Mouse (Mus musculus): ENCODE measurements at regions not wholly inside any gene's neighbourhood (a gene's known extent, or its start where the extent isn't known, plus 50 kb on each side); places are given as distances from the start of the nearest gene placed in this dataset.
A peak's percentile ranks its signal among the peaks of the same experiment; 100 is the strongest.

GRCm38 (mm10) chr1:157669626-157670025 lies 163.1 kb downstream of the Sec16b start:
- H3K36me3 ChIP-seq (replicated peaks) = no peaks in the 10 kb centered on the region
- H3K4me1 ChIP-seq (ENCODE audit: insufficient read depth, low read depth, low read length) = no peaks in the 10 kb centered on the region
- no peak overlapping the region for H3K4me3 ChIP-seq (ENCODE audit: low read depth, low read length)
- ATAC-seq (ENCODE audit: extremely low read depth, insufficient number of reproducible peaks, low FRiP score, poor library complexity, severe bottlenecking) (no peak), DNase-seq (ENCODE audit: low spot score) (no peak)
- no peak for TF ChIP-seq GATA2 (IDR thresholded peaks at IDR 0.05; ENCODE audit: borderline replicate concordance, low read depth, low read length)
- no peak for TF ChIP-seq POLR2AphosphoS5 (IDR thresholded peaks at IDR 0.05; ENCODE audit: insufficient replicate concordance, low read depth, low read length)
- TF ChIP-seq TAL1 (conservative IDR thresholded peaks at IDR 0.05; ENCODE audit: low read depth, low read length) = no peak
- TF ChIP-seq CTCF (IDR thresholded peaks at IDR 0.05; ENCODE audit: low read depth, low read length) = no peak
- no peak for TF ChIP-seq GATA1 (IDR thresholded peaks at IDR 0.05; ENCODE audit: borderline replicate concordance, low read length)
- H3K27me3 ChIP-seq (ENCODE audit: insufficient read depth, low read length) = no peaks in the 10 kb centered on the region
- H3K9me3 ChIP-seq (replicated peaks) = peaks cover 3% of the 10 kb centered on the region; the same call in 1 of the 2 replicates

- H3K27me3 ChIP-seq (ENCODE audit: insufficient read depth, low read length) = no peaks in the 10 kb centered on the region
- TF ChIP-seq POLR2AphosphoS5 (IDR thresholded peaks at IDR 0.05; ENCODE audit: insufficient replicate concordance, low read depth, low read length) (no peak), GATA1 (IDR thresholded peaks at IDR 0.05; ENCODE audit: borderline replicate concordance, low read length) (no peak), TAL1 (conservative IDR thresholded peaks at IDR 0.05; ENCODE audit: low read depth, low read length) (no peak), GATA2 (IDR thresholded peaks at IDR 0.05; ENCODE audit: borderline replicate concordance, low read depth, low read length) (no peak), CTCF (IDR thresholded peaks at IDR 0.05; ENCODE audit: low read depth, low read length) (no peak)
- no peaks in the 10 kb centered on the region for H3K4me1 ChIP-seq (ENCODE audit: insufficient read depth, low read depth, low read length)
- no peak overlapping the region for H3K4me3 ChIP-seq (ENCODE audit: low read depth, low read length)
- DNase-seq (ENCODE audit: low spot score) = no peak
- H3K9me3 ChIP-seq (replicated peaks) = peaks cover 2% of the 10 kb centered on the region; the same call in 1 of the 2 replicates
- H3K36me3 ChIP-seq (replicated peaks) = no peaks in the 10 kb centered on the region
- no peak for ATAC-seq (ENCODE audit: extremely low read depth, insufficient number of reproducible peaks, low FRiP score, poor library complexity, severe bottlenecking)
Observed at GRCm38 (mm10) chr1:157684356-157684755, 177.8 kb downstream of the Sec16b start.

- Histone ChIP-seq H3K4me1 (ENCODE audit: insufficient read depth, low read depth, low read length) (peaks cover 5% of the 10 kb centered on the region; the same call in 1 of the 2 replicates), H3K4me3 (ENCODE audit: low read depth, low read length) (no peak overlapping the region), H3K27me3 (ENCODE audit: insufficient read depth, low read length) (no peaks in the 10 kb centered on the region), H3K36me3 (replicated peaks) (no peaks in the 10 kb centered on the region), H3K9me3 (replicated peaks) (peaks cover 4% of the 10 kb centered on the region)
- ATAC-seq (ENCODE audit: extremely low read depth, insufficient number of reproducible peaks, low FRiP score, poor library complexity, severe bottlenecking) (peak; percentile 57), DNase-seq (ENCODE audit: low spot score) (no peak)
- no peak for TF ChIP-seq CTCF (IDR thresholded peaks at IDR 0.05; ENCODE audit: low read depth, low read length)
- TF ChIP-seq GATA1 (IDR thresholded peaks at IDR 0.05; ENCODE audit: borderline replicate concordance, low read length) = no peak
- peak; percentile 69 for TF ChIP-seq TAL1 (conservative IDR thresholded peaks at IDR 0.05; ENCODE audit: low read depth, low read length)
Observed at GRCm38 (mm10) chr1:157695198-157695597, 188.7 kb downstream of the Sec16b start.

DNA sequence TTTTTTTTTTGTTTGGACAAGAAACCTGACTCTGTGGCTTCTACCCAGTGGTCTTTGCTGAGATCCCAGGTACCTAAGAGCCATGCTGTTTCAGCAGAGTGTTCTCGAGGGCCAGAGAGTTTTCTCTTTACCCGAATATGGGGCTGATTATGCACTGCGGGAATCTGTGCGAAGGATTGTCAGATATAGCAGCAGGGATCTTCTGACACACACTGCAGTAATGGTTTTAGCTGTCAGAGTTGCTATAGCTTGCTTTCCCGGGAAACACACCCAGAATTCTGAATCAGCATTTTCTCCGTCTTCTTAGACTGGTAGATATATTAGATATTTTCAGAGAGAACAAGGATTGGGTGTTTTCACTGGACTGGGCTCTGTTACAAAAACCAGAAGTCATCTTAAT lies 197.1 kb downstream of the Sec16b start:
- no peaks in the 10 kb centered on the region for H3K36me3 ChIP-seq (replicated peaks)
- H3K4me1 ChIP-seq (ENCODE audit: insufficient read depth, low read depth, low read length) = no peaks in the 10 kb centered on the region
- no peak overlapping the region for H3K4me3 ChIP-seq (ENCODE audit: low read depth, low read length)
- no peaks in the 10 kb centered on the region for H3K27me3 ChIP-seq (ENCODE audit: insufficient read depth, low read length)
- ATAC-seq (ENCODE audit: extremely low read depth, insufficient number of reproducible peaks, low FRiP score, poor library complexity, severe bottlenecking) (no peak), DNase-seq (ENCODE audit: low spot score) (no peak)
- TF ChIP-seq POLR2AphosphoS5 (IDR thresholded peaks at IDR 0.05; ENCODE audit: insufficient replicate concordance, low read depth, low read length) (no peak), GATA2 (IDR thresholded peaks at IDR 0.05; ENCODE audit: borderline replicate concordance, low read depth, low read length) (no peak), CTCF (IDR thresholded peaks at IDR 0.05; ENCODE audit: low read depth, low read length) (no peak), GATA1 (IDR thresholded peaks at IDR 0.05; ENCODE audit: borderline replicate concordance, low read length) (no peak), TAL1 (conservative IDR thresholded peaks at IDR 0.05; ENCODE audit: low read depth, low read length) (no peak)
- peaks cover 11% of the 10 kb centered on the region for H3K9me3 ChIP-seq (replicated peaks)

- Histone ChIP-seq H3K27me3 (ENCODE audit: insufficient read depth, low read length) (no peaks in the 10 kb centered on the region; the same call in 1 of the 2 replicates), H3K4me1 (ENCODE audit: insufficient read depth, low read depth, low read length) (no peaks in the 10 kb centered on the region), H3K36me3 (replicated peaks) (no peaks in the 10 kb centered on the region), H3K9me3 (replicated peaks) (peaks cover 14% of the 10 kb centered on the region), H3K4me3 (ENCODE audit: low read depth, low read length) (no peak overlapping the region)
- no peak for TF ChIP-seq POLR2AphosphoS5 (IDR thresholded peaks at IDR 0.05; ENCODE audit: insufficient replicate concordance, low read depth, low read length)
- no peak for TF ChIP-seq CTCF (IDR thresholded peaks at IDR 0.05; ENCODE audit: low read depth, low read length)
- no peak for TF ChIP-seq GATA1 (IDR thresholded peaks at IDR 0.05; ENCODE audit: borderline replicate concordance, low read length)
- TF ChIP-seq GATA2 (IDR thresholded peaks at IDR 0.05; ENCODE audit: borderline replicate concordance, low read depth, low read length) = no peak
- TF ChIP-seq TAL1 (conservative IDR thresholded peaks at IDR 0.05; ENCODE audit: low read depth, low read length) = no peak
- ATAC-seq (ENCODE audit: extremely low read depth, insufficient number of reproducible peaks, low FRiP score, poor library complexity, severe bottlenecking) = no peak
- DNase-seq (ENCODE audit: low spot score) = no peak
Observed at GRCm38 (mm10) chr1:157705364-157705763, 198.8 kb downstream of the Sec16b start.

DNA sequence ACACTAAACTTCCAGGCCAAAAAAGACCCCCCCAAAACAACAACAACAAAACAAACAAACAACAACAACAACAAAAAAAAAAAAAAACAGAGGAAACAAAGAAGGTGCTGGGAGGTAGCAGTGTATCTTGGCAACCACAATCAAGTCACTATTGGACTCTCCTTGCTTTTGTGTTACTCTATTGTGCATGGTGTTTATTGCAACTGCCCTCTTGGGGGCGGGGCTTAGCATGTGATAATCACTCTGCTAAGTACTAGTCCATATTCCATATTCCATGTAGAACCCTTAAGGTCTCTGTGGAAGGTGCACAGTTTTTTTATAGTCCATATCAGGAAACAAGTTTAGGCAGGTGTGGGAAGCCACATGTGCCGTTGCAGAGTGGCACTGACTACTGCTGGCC lies 200.7 kb downstream of the Sec16b start:
- H3K4me3 ChIP-seq (ENCODE audit: low read depth, low read length) = no peak overlapping the region
- no peak for ATAC-seq (ENCODE audit: extremely low read depth, insufficient number of reproducible peaks, low FRiP score, poor library complexity, severe bottlenecking)
- peaks cover 11% of the 10 kb centered on the region for H3K9me3 ChIP-seq (replicated peaks)
- DNase-seq (ENCODE audit: low spot score) = no peak
- H3K4me1 ChIP-seq (ENCODE audit: insufficient read depth, low read depth, low read length) = no peaks in the 10 kb centered on the region
- no peaks in the 10 kb centered on the region; the same call in 1 of the 2 replicates for H3K27me3 ChIP-seq (ENCODE audit: insufficient read depth, low read length)
- TF ChIP-seq CTCF (IDR thresholded peaks at IDR 0.05; ENCODE audit: low read depth, low read length) (no peak), GATA2 (IDR thresholded peaks at IDR 0.05; ENCODE audit: borderline replicate concordance, low read depth, low read length) (no peak), GATA1 (IDR thresholded peaks at IDR 0.05; ENCODE audit: borderline replicate concordance, low read length) (no peak), TAL1 (conservative IDR thresholded peaks at IDR 0.05; ENCODE audit: low read depth, low read length) (no peak), POLR2AphosphoS5 (IDR thresholded peaks at IDR 0.05; ENCODE audit: insufficient replicate concordance, low read depth, low read length) (no peak)
- no peaks in the 10 kb centered on the region for H3K36me3 ChIP-seq (replicated peaks)
